Mouse (Mus musculus): ENCODE measurements at regions not wholly inside any gene's neighbourhood (a gene's known extent, or its start where the extent isn't known, plus 50 kb on each side); places are given as distances from the start of the nearest gene placed in this dataset.

DNA sequence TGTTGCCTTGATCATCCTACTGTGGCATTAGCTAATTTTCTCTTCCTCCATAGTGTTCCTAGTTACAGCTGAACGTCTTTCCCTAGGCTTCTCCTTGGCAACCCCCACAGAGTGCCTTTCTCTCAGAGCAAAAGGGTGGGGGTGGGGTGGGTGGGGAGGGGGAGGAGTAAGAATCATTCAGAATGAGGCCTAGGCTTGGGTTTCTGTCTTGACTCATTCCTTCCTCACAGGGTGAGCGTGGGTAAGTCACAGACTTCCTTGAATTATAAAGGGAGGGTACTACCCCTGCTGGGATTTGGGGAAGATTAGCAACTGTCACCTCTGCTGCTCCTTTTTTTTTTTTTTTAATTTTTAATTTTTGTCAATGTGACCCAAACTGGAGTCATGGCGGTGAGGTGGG lies 114.5 kb downstream of the Dhx35 start:
- no peak for DNase-seq (ENCODE audit: low spot score in 2 of 2)

DNA sequence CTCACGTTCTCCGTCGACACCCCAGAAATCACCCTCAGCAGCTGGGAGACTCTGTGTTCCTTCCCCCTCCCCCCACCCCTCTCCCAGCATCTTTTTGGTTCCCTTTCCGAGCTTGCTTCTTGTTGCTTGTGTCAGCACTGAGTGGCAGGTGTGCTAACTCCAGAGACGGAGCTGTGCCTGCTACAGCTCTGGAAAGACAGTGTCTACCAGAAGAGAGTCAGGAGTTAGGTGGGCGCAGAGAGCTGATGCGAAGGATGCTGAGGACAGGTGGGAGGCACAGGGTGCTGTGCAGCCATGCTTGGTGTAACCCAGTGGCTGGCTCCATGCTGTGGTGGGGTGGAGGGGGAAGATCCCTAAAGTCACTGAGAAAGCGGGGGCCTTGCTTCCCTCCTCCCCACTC lies 115.7 kb downstream of the Dhx35 start:
- DNase-seq (ENCODE audit: low spot score in 2 of 2), result no peak

DNA sequence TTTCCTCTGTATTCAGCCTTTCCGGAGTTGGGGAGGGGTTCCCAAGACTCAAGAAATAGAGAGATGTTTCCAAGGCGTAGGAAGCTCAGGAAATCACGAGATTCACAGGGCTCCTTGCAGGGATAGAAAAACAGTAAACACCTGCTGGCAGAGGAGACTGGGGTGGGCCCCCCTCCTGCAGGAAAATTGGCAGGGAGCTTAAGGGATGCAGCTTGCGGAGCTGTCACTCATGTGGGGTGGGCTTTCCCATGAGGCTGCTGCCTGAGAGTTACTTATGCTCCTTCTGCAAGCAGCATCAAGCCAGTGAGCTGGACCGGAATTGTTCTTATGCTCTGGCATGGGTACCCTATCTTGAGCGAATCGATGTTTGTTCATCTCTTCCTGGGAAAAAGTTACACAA lies 116.6 kb downstream of the Dhx35 start:
- no peak for DNase-seq (ENCODE audit: low spot score in 2 of 2)

DNA sequence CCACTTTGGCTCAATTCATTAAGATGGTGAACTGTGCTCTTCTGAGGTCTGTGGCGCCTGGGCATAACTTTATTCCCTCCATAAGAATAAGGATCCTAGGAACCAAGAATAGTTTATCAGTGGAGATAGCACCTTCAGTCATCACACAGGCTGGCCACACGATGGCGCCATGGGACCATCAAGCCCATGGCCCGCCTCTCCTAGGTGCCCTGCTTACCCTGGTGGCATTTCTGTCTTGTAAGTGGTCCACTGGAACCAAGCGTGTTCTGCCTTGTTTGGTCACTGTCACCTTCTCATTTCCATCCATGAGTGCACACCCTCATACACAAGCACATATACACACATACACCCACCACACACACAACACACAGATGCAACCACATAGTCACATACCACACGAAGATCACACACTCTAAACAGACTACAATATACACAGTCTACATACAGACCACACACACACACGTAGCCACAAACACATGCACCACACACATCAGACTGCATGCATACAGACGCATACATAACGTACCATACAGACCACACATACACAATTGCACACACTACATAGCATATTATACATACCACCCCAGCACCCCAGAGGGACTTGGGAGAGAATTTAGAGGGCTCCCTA lies 118.1 kb downstream of the Dhx35 start:
- DNase-seq (ENCODE audit: low spot score in 2 of 2), result peak; percentile 48 to 61

DNA sequence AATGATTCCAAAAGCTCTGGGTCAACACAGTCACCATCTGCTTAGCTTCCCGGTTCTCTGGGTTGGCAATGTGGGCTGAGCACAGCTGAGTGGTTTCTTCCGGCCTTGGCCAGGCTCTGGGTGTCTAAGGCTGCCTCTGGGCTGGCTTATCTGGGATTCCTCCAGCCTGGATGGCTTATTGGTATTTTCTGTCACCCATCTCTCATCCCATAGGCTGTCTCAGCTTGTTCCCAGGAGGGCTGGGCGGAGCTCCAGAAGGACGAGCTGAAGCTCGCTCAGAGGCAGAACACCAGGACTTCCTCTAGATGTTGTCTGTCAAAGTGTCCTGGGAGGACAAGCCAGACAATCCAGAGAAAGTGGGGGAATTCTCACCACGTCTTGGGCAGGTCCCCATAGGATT lies 122.8 kb downstream of the Dhx35 start:
- no peak for DNase-seq (ENCODE audit: low spot score in 2 of 2)

DNA sequence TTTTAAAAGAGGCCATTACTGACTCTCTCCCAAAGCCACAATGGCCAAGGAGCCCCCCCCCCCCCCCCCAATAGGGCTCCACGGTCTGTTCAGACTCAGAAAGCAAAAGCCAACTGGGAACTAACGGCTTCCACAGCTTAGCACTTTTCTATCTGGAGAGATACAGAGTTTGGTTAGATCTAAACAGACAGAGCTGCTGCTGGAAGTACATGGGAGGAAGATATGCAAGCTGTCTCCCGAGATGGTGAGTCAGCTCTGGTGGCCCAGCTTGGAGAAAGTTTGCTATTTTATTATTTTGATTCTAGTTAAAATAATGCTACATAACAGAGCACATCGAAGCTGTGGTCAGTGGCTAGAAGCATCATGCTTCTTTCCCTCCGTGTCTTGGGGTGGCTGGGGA lies 123.7 kb downstream of the Dhx35 start:
- DNase-seq (ENCODE audit: low spot score in 2 of 2), result no peak

DNA sequence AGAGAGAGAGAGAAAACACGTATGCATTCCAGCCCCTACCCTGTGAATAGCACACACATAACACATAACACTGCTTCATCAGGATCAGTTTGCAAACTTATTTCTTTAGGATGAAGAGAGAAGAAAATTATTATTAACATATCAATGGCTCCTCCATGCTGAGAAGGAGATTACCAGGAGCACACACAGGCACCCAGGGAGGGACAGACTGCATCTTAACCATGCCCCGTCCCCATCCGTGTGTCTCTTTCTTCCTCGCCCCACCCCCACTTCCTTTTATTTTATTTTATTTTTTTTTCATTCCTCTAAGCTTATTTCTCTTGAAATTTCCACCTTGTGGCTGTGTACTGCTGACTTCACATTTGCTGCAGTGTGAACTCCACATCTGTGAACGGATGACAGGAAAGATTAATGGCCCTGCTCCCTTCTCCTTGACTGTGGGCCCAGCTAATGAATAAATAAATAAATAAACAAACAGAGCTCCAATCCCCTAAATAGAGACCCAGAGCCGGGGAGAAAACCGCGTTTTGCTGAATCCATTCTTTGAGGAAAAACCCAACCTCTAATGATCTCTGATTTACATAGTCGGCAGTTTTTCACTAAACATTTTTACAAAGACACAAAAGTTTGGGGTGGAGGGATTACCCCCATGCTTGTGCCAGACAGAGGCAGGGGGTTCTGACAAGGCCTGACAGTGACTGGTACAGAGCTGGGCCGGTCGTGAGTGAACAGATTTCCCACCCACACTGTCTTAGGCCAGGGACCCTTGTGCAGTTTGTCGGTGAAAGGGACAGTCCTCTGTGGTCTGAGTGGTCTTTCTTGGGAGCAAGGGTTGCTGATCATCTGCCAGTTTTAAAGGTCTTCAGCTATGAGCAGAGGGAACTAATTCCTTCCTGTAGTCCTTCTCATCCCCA lies 127.0 kb downstream of the Dhx35 start:
- no peak for DNase-seq (ENCODE audit: low spot score in 2 of 2)

DNA sequence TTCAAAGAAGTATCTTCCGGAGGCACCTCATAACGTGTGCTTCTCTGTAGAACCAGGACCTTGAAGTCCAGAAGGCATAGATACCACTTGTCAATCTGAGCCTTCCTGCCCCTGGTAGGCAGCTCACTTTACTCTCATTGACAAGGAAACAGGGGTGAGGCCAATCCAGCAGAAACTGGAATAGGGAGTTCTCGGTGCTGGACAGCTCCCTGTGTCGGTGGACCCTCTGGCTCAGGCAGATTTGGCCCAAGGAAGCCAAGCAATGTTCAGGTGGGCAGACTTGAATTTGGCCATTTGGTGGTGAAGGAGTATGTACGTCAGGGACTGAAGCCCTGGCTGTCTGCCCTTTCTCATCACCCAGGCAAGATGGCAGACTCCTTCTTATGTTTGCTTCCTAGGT lies 128.2 kb downstream of the Dhx35 start:
- DNase-seq (ENCODE audit: low spot score in 2 of 2), result no peak

DNA sequence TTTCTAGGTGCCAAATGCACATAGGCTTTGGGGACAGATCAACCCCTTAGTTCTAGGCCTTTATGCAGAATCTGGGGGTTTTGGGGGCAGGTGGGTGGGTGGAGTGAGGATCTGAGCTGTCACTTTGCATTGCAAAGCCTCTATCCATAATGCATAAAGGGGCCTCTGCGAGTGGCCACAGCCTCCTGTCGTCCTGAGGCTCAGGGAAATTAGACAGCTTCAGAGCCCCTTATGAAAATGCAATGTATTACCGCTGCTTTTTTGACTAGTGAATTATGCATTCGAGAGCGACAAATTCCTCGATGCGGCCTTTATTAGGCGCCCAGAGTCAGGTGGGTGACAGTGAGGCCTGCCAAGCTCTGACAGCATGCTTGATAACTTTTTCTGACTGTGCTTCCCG lies 134.9 kb downstream of the Dhx35 start:
- no peak for DNase-seq (ENCODE audit: low spot score in 2 of 2)

DNA sequence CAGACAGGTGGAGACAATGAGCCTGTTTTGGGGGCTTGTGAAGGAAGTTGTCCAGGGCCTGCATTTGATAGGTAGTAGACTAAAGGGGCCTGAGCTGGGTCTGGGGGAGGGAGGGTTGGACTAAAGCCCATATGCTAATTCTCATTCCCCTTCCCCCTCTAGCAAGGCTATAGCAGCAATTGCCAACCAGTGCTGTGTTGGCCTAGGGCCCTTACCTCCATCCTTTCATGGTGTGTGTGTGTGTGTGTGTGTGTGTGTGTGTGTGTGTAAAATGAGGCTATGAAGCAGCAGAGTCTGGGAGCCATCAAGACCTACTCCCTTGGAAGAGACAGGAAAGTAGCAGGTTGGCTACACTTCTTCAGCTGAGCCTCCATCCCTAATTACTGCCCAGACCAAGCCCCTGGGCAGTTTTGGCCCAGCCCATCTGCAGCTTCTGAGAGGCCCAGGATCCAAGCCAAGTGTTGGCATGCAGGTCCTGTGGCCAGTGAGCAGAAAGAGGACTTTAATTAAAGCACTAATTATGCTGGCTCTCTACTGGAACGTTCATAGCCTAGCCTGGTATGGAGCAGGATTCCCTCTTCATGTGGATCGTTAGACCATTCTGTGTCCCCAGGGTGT lies 143.4 kb downstream of the Dhx35 start:
- peak; percentile 44 to 85 for DNase-seq (ENCODE audit: low spot score in 2 of 2)

DNA sequence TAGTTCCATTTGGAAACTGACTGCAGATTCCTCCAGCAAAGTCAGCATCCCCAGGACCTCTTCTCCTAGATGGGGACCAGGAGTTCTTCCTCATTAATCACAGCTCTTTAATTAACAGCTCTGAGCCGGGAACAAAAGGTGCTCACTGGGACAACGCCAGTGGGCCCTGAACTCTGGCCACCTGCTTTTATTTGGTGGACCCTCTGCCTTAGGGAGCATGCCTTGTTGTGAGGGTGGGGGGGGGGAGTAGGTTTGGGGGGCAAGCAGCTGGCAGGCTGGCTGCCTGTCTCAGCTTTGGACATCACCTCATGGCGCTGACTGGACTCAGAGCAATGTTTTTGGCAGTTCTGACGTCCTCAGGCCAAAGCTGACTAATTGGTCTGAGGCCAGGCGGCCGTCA lies 154.8 kb downstream of the Dhx35 start:
- no peak for DNase-seq (ENCODE audit: low spot score in 2 of 2)

DNA sequence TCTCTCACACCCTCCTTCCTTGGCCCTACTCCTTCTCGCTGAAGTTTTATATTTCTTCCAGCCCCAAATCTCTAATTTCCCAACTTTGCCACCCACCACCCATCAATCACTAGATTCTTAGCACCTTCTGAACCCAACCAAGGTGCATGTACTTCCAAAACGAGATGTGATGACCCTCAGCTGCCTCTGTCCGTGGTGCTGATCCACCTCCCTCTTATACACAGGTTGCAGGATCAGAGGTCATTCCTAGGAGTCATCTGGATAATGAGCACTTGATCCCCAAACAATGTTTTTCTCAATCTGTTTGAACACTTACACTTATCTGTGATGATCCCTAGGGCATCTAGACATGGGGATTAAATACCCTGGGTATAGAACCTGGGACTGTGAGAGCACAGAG lies 156.5 kb downstream of the Dhx35 start:
- no peak for DNase-seq (ENCODE audit: low spot score in 2 of 2)

DNA sequence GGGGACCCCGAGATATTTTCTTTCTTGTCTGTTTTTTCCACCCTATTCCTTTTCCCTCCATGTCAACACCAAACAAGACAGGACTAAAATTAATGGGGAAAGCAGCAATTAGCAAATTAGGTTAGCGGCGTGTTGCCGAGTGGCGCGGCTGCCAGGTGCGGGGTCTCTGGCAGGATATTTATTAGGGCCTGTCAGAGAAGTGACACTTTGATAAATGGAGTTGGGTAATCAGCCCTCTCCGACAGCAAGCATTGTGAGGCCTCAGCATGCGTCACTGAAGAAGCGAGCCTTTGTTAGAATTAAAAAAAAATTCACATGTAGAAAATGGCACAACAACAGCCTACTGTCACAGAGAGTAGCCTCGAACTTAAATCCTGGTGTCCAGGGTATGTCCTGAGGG lies 162.3 kb downstream of the Dhx35 start:
- DNase-seq (ENCODE audit: low spot score in 2 of 2), result no peak

DNA sequence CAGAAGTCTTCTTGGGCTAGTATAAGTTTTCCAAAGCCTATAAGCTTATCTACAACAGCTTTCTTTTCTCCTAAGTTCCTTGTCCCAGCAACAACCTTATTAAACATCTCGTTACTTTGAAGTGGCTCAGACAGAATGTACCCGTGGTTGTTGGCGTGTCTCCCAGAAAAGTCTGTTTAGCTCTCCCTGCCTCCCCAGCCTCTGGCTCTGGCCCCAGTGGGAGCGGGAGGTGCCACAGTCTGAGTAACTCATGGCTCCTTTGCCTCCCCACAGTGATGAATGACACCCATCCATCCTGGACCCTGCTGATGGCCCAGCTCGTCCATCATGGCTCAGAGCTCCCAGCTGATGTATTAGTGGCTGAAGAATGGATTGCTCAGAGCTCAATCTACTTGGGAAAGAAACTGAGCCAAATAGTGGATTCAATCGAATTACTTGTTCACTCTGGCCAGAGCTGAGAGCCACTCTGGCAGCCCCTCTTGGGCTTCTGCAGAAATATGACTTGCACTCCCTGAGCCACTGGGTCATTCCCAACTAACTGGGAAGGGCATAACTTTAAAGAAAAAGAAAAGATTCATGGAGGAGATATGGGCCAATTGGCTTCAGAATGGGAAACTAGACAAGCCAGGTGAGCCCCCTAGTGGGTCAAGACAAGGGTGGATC lies 170.5 kb downstream of the Dhx35 start:
- peak in 1 of 2 experiments; percentile 14 for DNase-seq (ENCODE audit: low spot score in 2 of 2)

DNA sequence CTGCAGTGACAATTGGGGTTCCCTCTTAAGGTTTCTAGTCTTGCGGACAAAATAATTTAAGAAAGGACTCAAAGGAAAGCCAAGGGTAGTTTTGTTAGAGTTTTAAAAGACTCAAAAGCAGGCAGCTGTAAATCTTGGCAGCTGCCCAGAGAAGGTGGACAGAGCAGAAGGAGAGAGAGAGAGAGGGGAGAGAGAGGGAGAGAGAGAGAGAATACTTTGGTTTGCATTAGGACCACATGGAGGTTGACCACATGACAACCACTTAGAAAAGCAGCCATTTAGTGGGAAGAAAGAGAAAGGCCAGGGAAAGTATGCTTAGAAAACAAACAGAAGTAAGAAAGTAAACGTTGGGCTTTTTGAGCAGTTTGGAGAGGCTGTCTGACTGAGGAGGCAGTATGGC lies 177.6 kb downstream of the Dhx35 start:
- no peak for DNase-seq (ENCODE audit: low spot score in 2 of 2)

DNA sequence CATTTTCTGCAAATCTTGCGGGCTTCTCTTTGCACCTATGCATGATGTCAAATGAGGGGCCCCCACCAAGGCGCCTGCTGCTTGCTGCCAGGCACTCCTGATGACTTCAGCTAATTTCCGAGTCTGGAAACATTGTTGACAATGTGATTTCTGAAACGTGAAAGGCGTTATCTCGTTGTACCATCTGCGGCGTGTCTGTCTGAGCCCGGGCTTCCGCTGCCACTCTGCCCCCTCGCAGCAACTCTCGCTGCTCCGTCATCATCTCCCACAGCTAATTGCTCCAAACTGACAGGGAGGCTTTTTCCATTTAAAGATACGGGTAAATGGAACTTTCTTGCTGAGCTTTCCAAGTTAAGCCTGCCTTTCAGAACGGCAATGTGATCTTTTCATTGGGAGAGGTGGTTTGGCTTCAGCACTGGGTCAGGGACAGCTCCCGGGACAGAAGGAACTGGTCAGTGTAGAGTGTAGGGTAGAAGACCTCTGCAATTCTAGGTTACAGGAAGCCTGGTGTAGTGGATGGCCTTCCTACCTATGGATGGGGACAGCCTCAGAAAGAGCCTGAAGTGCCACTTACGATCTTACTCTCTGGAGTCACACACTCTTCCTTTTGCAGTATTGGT lies 191.0 kb downstream of the Dhx35 start:
- no peak for DNase-seq (ENCODE audit: low spot score in 2 of 2)

DNA sequence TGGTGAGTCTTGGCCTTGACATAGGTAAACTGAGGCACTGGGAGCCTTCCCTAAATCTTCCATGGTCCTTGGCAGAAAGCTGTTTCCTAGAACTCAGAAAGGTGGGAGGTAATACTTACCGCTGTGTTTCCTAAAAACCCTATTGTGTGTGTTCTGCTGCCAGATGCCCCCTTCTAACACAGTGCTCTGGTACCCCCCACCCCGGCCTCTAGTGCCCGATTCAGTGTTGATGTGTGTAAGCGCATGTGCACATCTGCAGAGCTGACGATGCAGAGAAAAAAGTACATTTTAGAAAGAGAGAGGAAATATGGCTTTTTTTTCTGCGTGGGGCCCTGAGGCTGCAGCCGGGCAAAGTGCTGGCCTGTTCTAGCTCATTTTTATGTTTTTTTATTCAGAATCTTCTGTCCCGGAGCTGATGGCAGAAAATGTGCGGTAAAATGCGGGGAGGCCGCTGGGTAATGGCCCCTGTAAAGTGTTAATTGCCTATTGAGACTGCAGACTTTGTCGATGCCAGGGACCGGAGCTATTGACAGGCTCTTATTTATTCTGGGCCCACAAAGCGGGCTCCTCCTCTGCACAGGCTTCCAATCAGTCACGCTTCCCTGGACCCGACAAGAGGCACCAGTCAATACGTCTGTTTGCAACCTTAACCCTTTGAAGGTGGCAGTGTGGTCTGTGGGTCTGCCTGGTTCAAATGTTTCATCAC lies 208.0 kb downstream of the Dhx35 start:
- DNase-seq (ENCODE audit: low spot score in 2 of 2), result no peak

DNA sequence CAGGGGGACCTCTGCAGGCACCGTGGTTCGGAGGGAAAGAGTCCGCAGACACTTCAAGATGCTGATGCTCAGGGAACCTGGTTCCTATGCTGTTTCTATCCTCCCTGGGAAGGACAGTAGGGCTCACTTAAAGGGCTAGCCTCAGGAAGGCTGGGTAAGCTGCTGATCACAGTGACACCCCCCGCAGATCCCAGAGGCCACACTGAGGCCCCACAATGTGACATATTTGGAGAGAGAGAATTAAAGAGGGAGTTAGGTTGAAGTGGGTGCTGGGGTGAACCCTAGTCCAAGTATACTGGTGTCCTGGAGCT lies 208.5 kb downstream of the Dhx35 start:
- DNase-seq (ENCODE audit: low spot score in 2 of 2), result no peak

DNA sequence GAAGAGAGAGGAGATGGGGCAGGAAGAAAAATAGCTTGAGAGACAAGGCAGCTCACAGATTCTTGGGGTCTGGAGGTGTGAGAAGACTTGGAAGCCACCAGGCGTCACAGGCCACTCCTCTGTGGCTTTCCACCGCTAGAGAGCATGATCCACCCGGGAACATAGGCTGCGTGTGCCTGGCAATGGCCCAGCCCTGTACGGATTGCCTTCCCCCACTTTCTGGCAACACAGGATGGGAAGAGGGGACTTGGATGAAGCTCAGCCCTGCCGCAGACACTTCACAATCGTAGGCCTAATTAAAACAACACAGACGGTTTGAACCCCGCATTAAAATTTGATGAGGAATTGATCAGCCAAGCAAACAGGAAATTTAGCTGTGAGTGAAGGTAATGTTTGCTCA lies 209.8 kb downstream of the Dhx35 start:
- DNase-seq (ENCODE audit: low spot score in 2 of 2), result peak in 1 of 2 experiments; percentile 13

DNA sequence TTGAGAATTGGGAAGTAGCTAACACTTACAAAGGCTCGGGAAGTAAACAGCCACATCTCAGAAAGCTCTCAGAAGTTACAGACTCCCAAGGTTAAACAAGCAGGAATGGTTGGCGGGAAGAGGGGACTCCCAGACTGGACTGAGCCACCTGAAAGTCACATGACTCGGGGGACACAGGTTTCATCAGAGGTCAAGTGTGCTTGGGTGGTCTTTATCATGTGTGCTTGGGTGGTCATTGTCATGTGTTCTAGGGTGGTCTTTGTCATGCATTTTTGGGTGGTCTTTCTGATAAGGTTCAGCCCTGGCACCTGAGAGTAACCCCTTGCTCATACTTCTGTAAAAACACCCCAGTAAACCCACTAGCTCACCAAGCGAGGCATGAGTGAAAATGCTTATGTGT lies 218.1 kb downstream of the Dhx35 start:
- no peak for DNase-seq (ENCODE audit: low spot score in 2 of 2)

DNA sequence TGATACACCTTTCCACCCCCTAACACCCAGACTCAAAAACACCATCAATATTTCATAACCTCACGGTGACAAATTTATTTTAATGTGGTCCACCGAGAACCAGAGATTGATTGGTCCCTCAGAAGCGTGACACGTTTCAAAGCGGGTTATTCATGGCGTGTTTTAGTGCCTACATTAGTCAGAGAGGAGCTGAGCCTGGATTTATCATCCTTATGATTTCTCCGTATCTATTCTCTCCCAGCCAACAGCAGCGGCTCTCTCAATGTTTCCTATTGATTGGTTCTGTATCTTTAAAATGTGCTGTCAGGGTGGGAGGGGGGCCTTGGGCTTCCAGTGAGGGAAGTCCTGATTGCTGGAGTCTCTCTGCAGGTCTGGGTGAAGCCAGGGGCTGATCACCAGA lies 219.9 kb downstream of the Dhx35 start:
- DNase-seq (ENCODE audit: low spot score in 2 of 2), result no peak
